9 mouse cellular contexts compared by ENCODE assay signal in the genomic region with DNA sequence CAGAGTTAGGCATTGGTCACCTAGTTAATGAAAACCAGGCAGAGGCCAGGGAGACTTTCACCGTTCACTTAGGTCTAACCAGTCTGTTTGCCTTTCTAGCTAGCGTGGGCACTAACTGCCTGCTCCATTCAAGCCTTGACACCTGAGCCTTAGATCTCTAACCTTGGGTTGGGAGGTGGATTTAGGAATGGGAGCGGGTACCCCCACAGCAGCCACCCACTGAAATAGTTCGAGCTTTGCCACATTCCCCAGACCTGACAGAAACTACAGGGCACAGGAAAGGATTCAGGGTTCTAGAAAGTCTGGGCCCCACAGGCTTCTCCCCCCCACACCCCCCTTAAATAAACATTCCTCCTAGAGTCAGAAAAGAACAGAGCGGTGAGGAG. TPM values are rescaled to one million over a fixed set of nuclear protein-coding genes. Genes with fewer than 3 reads are reported as not detected.
DNase-seq lines count a peak whose midpoint lies in the region; ATAC-seq and TF ChIP-seq lines count a peak whose summit lies in the region.
"Had no signal": no experiment of that assay in that cellular context is flagged by ENCODE, and none has a peak within 500 bp of the region (broad histone marks: within the 10 kb centered on the region; RNA-seq: fewer than 3 reads in every experiment).

No protein-coding gene starts in this region.

- TF ChIP-seq CTCF in layer of hippocampus, adult 2 months (conservative IDR thresholded peaks at IDR 0.05), result no peak

- peak overlapping the region; percentile 88 for H3K4me3 ChIP-seq in heart, embryonic 13.5 days
- no peak overlapping the region; the same call in 1 of the 2 replicates for H3K4me3 ChIP-seq in forebrain, embryonic 15.5 days
- H3K4me3 ChIP-seq in layer of hippocampus, adult 2 months, result no peak overlapping the region

- WGBS in heart, embryonic 13.5 days, result 41% methylated on average over 5 of the region's 5 CpGs
- WGBS in forebrain, embryonic 15.5 days, result 26% methylated on average over 5 of the region's 5 CpGs

- peaks cover 25% of the 10 kb centered on the region for H3K4me1 ChIP-seq in heart, embryonic 13.5 days
- H3K4me1 ChIP-seq in forebrain, embryonic 15.5 days, result peaks cover 28% of the 10 kb centered on the region

- no peaks in the 10 kb centered on the region for H3K36me3 ChIP-seq in heart, embryonic 13.5 days
- no peaks in the 10 kb centered on the region for H3K36me3 ChIP-seq in forebrain, embryonic 15.5 days

- peaks cover 14% of the 10 kb centered on the region for H3K27me3 ChIP-seq in heart, embryonic 13.5 days (replicated peaks)
- H3K27me3 ChIP-seq in forebrain, embryonic 15.5 days, result peaks cover 47% of the 10 kb centered on the region

- DNase-seq in heart, adult 8-10 months (ENCODE audit: low spot score), result no peak
- DNase-seq in kidney, postnatal 25 days, result peak; percentile 57 to 65
- peak; percentile 29 for DNase-seq in neural tube, embryonic 10.5 days (ENCODE audit: extremely low spot score, low spot score)
- DNase-seq in thymus, adult 18-20 months, result no peak
- no peak for DNase-seq in layer of hippocampus, adult 2 months (ENCODE audit: low spot score in 2 of 2)
- DNase-seq in lung, postnatal 14 days, result no peak

- peak overlapping the region; percentile 93 for H3K9ac ChIP-seq in heart, embryonic 13.5 days
- no peak overlapping the region for H3K9ac ChIP-seq in forebrain, embryonic 15.5 days (replicated peaks)

- peak overlapping the region; percentile 99 for H3K4me2 ChIP-seq in heart, embryonic 13.5 days
- H3K4me2 ChIP-seq in forebrain, embryonic 15.5 days (replicated peaks), result peak overlapping the region; percentile 94; the same call in 1 of the 2 replicates

- ATAC-seq in heart, embryonic 13.5 days (ENCODE audit: extremely low read depth, insufficient number of reproducible peaks, low FRiP score, low TSS enrichment), result no peak
- ATAC-seq in forebrain, embryonic 15.5 days (replicated peaks), result no peak

- no peaks in the 10 kb centered on the region for H3K9me3 ChIP-seq in heart, embryonic 13.5 days
- no peaks in the 10 kb centered on the region for H3K9me3 ChIP-seq in forebrain, embryonic 15.5 days

- no peak overlapping the region for H3K27ac ChIP-seq in heart, embryonic 13.5 days (replicated peaks)
- no peak overlapping the region for H3K27ac ChIP-seq in forebrain, embryonic 15.5 days (replicated peaks)
- no peak overlapping the region for H3K27ac ChIP-seq in layer of hippocampus, adult 2 months

RNA-seq across cellular contexts. Expression of a gene that starts 0.9 kb away (rescaled TPM):
- 20.6 and 20.7 TPM in 2 replicates for polyA plus RNA-seq in heart, embryonic 13.5 days (2015; fragmentation: Nextera tagmentation; extraction: Ambion mirVana)
- total RNA-seq in heart, adult 8-10 months (2022), result 1 to 10 TPM; 7.3 to 9.6 (median 9.1) TPM
- polyA plus RNA-seq in forebrain, embryonic 15.5 days (2015; fragmentation: Nextera tagmentation; extraction: Ambion mirVana), result 6.0 and 6.2 TPM in 2 replicates
- 1 to 10 TPM; 4.7 to 5.4 TPM for total RNA-seq in layer of hippocampus, adult 2 months (2021)

RNA-seq across cellular contexts. Expression of a gene that starts 39.8 kb away (rescaled TPM):
- 0.82 and 1.4 TPM in 2 replicates for polyA plus RNA-seq in heart, embryonic 13.5 days (2015; fragmentation: Nextera tagmentation; extraction: Ambion mirVana)
- 1 to 10 TPM in 1 of 4 experiments, under 1 TPM in 3; 0.38 to 1.6 (median 0.86) TPM for total RNA-seq in heart, adult 8-10 months (2022)
- polyA plus RNA-seq in forebrain, embryonic 15.5 days (2015; fragmentation: Nextera tagmentation; extraction: Ambion mirVana), result 0.46 and 0.88 TPM in 2 replicates
- total RNA-seq in layer of hippocampus, adult 2 months (2021), result under 1 TPM; 0.36 to 0.42 TPM

RNA-seq across cellular contexts. Expression of a gene that starts 51.3 kb away (rescaled TPM):
- not detected in 2 replicates for polyA plus RNA-seq in heart, embryonic 13.5 days (2015; fragmentation: Nextera tagmentation; extraction: Ambion mirVana)
- not detected for total RNA-seq in heart, adult 8-10 months (2022)
- not detected in 2 replicates for polyA plus RNA-seq in forebrain, embryonic 15.5 days (2015; fragmentation: Nextera tagmentation; extraction: Ambion mirVana)
- total RNA-seq in layer of hippocampus, adult 2 months (2021), result not detected
- polyA plus RNA-seq: large intestine, adult 2 months had no signal

RNA-seq across cellular contexts. Expression of a gene that starts 54.3 kb away (rescaled TPM):
- polyA plus RNA-seq in heart, embryonic 13.5 days (2015; fragmentation: Nextera tagmentation; extraction: Ambion mirVana), result 0.24 TPM in 1 of 2 replicates, not detected in the other
- total RNA-seq in heart, adult 8-10 months (2022), result not detected
- 26.4 and 29.7 TPM in 2 replicates for polyA plus RNA-seq in forebrain, embryonic 15.5 days (2015; fragmentation: Nextera tagmentation; extraction: Ambion mirVana)
- total RNA-seq in layer of hippocampus, adult 2 months (2021), result 10 to 100 TPM; 21.7 to 22.9 TPM

Comparison
In these comparisons a context has a peak if more than half of its experiments do, and no peak if none do; other contexts are left out.
1. DNase-seq: peak in kidney, postnatal 25 days (2 of 2) and neural tube, embryonic 10.5 days (single experiment); none in heart, adult 8-10 months (single experiment), thymus, adult 18-20 months (0 of 2), layer of hippocampus, adult 2 months (0 of 2) and lung, postnatal 14 days (single experiment).